Mouse (Mus musculus) CH12.LX (cell line): ENCODE results near the gene Siae. TPM values are rescaled to one million over a fixed set of nuclear protein-coding genes. Genes with fewer than 3 reads are reported as not detected.

Experiments used
- DNase-seq: peaks from one replicate; pipeline ENCODE4 v3.0.0-alpha.2; 2013; ENCODE audit errors: extremely low read depth
- H3K27ac ChIP-seq: 2 replicates; pipeline ENCODE4 v1.5.1; 2012; ENCODE audit warnings: low read depth, mild to moderate bottlenecking, control low read depth, moderate library complexity; ENCODE audit not compliant: insufficient read depth
- H3K27me3 ChIP-seq: replicated peaks from 2 replicates; pipeline ENCODE3; 2012; ENCODE audit warnings: inconsistent platforms
- H3K36me3 ChIP-seq, 2 experiments: replicated peaks in 1 of 2; 2 replicates each; pipeline versions ENCODE3 to v1.6.1; 2012; ENCODE audit warnings: inconsistent platforms in 1 of 2, low read length in 1 of 2, mild to moderate bottlenecking in 1 of 2, mixed read lengths in 1 of 2, moderate library complexity in 1 of 2; ENCODE audit not compliant: control insufficient read depth in 1 of 2, insufficient read depth in 1 of 2
- H3K4me1 ChIP-seq, 2 experiments: 2 replicates each; pipeline ENCODE4 v1.6.1; 2012; ENCODE audit warnings: inconsistent platforms in 1 of 2, moderate library complexity in 1 of 2; ENCODE audit not compliant: insufficient read depth in 2 of 2, control insufficient read depth in 1 of 2
- H3K4me2 ChIP-seq: 2 replicates; pipeline ENCODE4 v1.6.1; 2012; ENCODE audit warnings: low read depth, mild to moderate bottlenecking, control low read depth; ENCODE audit not compliant: poor library complexity, insufficient read depth, severe bottlenecking
- H3K4me3 ChIP-seq, 3 experiments: fragments of 150-350 bp in 1 of 3; sonication (generic) in 1 of 3; replicated peaks in 1 of 3; 2 replicates each; pipeline versions ENCODE3 to v1.5.1; 2011 to 2012; ENCODE audit warnings: low read depth in 2 of 3, low read length in 2 of 3, mild to moderate bottlenecking in 2 of 3, moderate library complexity in 2 of 3, control low read depth in 1 of 3, improper control_type of control experiment in 1 of 3, inconsistent platforms in 1 of 3, mixed read lengths in 1 of 3; ENCODE audit not compliant: poor library complexity in 1 of 3
- H3K79me2 ChIP-seq: replicated peaks from 2 replicates; pipeline ENCODE4 v1.6.1; 2012; ENCODE audit warnings: mild to moderate bottlenecking, moderate library complexity; ENCODE audit not compliant: control insufficient read depth, poor library complexity, insufficient read depth, severe bottlenecking; ENCODE audit errors: extremely low read depth
- H3K9ac ChIP-seq: 2 replicates; pipeline ENCODE4 v1.6.1; 2012; ENCODE audit warnings: low read depth, mild to moderate bottlenecking, control low read depth, moderate library complexity; ENCODE audit not compliant: insufficient read depth
- H3K9me3 ChIP-seq: replicated peaks from 2 replicates; pipeline ENCODE3; 2012; ENCODE audit warnings: low read length, inconsistent platforms, mixed read lengths
- CHD2 ChIP-seq: IDR thresholded peaks from 2 replicates; pipeline ENCODE4 v1.6.1; 2011; ENCODE audit warnings: low read length, improper control_type of control experiment
- CTCF ChIP-seq, 2 experiments: IDR thresholded peaks in 1 of 2; conservative IDR thresholded peaks in 1 of 2; 2 replicates each; pipeline ENCODE4 v1.5.1; 2011 to 2012; ENCODE audit warnings: low read depth in 2 of 2, low read length in 2 of 2, improper control_type of control experiment in 1 of 2, inconsistent platforms in 1 of 2, mild to moderate bottlenecking in 1 of 2, moderate library complexity in 1 of 2
- ELF1 ChIP-seq: IDR thresholded peaks from 2 replicates; pipeline ENCODE4 v1.6.1; 2014; ENCODE audit warnings: low read depth, mild to moderate bottlenecking, inconsistent platforms, low read length, improper control_type of control experiment
- GABPA ChIP-seq: IDR thresholded peaks from 2 replicates; pipeline ENCODE4 v1.6.1; 2012; ENCODE audit warnings: low read depth, low read length, improper control_type of control experiment, inconsistent platforms; ENCODE audit not compliant: insufficient replicate concordance
- HCFC1 ChIP-seq: IDR thresholded peaks from 2 replicates; pipeline ENCODE4 v1.6.1; 2012; ENCODE audit warnings: low read depth, mild to moderate bottlenecking, inconsistent platforms, low read length, improper control_type of control experiment
- IRF4 ChIP-seq: IDR thresholded peaks from 2 replicates; pipeline ENCODE4 v1.6.1; 2014; ENCODE audit warnings: low read depth, mild to moderate bottlenecking, inconsistent platforms, low read length, improper control_type of control experiment
- JUN ChIP-seq: IDR thresholded peaks from 2 replicates; pipeline ENCODE4 v1.6.1; 2011; ENCODE audit warnings: low read depth, mild to moderate bottlenecking, low read length, improper control_type of control experiment, moderate library complexity; ENCODE audit not compliant: insufficient read depth
- KAT2A ChIP-seq: IDR thresholded peaks from 2 replicates; pipeline ENCODE4 v1.6.1; 2012; ENCODE audit warnings: low read length, improper control_type of control experiment, inconsistent platforms; ENCODE audit not compliant: insufficient replicate concordance
- MAX ChIP-seq: IDR thresholded peaks from 2 replicates; pipeline ENCODE4 v1.6.1; 2011; ENCODE audit warnings: low read length, improper control_type of control experiment
- MAZ ChIP-seq: IDR thresholded peaks from 2 replicates; pipeline ENCODE4 v1.6.1; 2012; ENCODE audit warnings: low read depth, mild to moderate bottlenecking, inconsistent platforms, low read length, improper control_type of control experiment, moderate library complexity
- MEF2A ChIP-seq: IDR thresholded peaks from 2 replicates; pipeline ENCODE4 v1.6.1; 2014; ENCODE audit warnings: low read depth, mild to moderate bottlenecking, inconsistent platforms, low read length, improper control_type of control experiment, borderline replicate concordance
- POLR2AphosphoS2 ChIP-seq: IDR thresholded peaks from 2 replicates; pipeline ENCODE4 v1.6.1; 2011; ENCODE audit warnings: low read depth, low read length, improper control_type of control experiment
- RAD21 ChIP-seq: IDR thresholded peaks from 2 replicates; pipeline ENCODE4 v1.6.1; 2011; ENCODE audit warnings: low read depth, mild to moderate bottlenecking, low read length, improper control_type of control experiment, moderate library complexity
- RCOR1 ChIP-seq: conservative IDR thresholded peaks from 2 replicates; pipeline ENCODE4 v1.6.1; 2012; ENCODE audit warnings: low read depth, mild to moderate bottlenecking, inconsistent platforms, low read length, improper control_type of control experiment
- SIN3A ChIP-seq: IDR thresholded peaks from 2 replicates; pipeline ENCODE4 v1.6.1; 2012; ENCODE audit warnings: low read length, improper control_type of control experiment, inconsistent platforms
- TBP ChIP-seq: conservative IDR thresholded peaks from 2 replicates; pipeline ENCODE4 v1.6.1; 2011; ENCODE audit warnings: low read depth, low read length, improper control_type of control experiment
- TCF12 ChIP-seq: IDR thresholded peaks from 2 replicates; pipeline ENCODE4 v1.6.1; 2014; ENCODE audit warnings: low read depth, mild to moderate bottlenecking, inconsistent platforms, low read length, improper control_type of control experiment
- UBTF ChIP-seq: IDR thresholded peaks from 2 replicates; pipeline ENCODE4 v1.6.1; 2012; ENCODE audit warnings: low read depth, mild to moderate bottlenecking, inconsistent platforms, low read length, improper control_type of control experiment, moderate library complexity
- USF2 ChIP-seq: conservative IDR thresholded peaks from 2 replicates; pipeline ENCODE4 v1.6.1; 2011; ENCODE audit warnings: low read depth, low read length, improper control_type of control experiment
- ZKSCAN1 ChIP-seq: IDR thresholded peaks from 2 replicates; pipeline ENCODE4 v1.6.1; 2012; ENCODE audit warnings: low read depth, inconsistent platforms, low read length, improper control_type of control experiment, borderline replicate concordance
- ZNF384 ChIP-seq: IDR thresholded peaks from 2 replicates; pipeline ENCODE4 v1.6.1; 2012; ENCODE audit warnings: low read depth, low read length, improper control_type of control experiment, inconsistent platforms
- dilution Hi-C: fragments of 300-500 bp; cut with MboI; formaldehyde crosslinking; loops from 2 replicates; pipeline ENCODE4 v1.14.3; 2020; ENCODE audit warnings: low sequenced_read_pairs; ENCODE audit not compliant: extremely low pct_unique_long_range_greater_than_20kb, extremely low pct_ligation_motif_present
- in situ Hi-C: fragments of 300-500 bp; cut with MboI; formaldehyde crosslinking; loops from 3 replicates; pipeline ENCODE4 v1.14.3; 2019; ENCODE audit warnings: low sequenced_read_pairs, low pct_ligation_motif_present, low pct_unique_long_range_greater_than_20kb, mixed read lengths
- polyA plus RNA-seq: library from polyadenylated mRNA; unstranded; fragments of >175 nt; gene quantifications from 2 replicates; pipeline ENCODE4 v1.2.1, GENCODE M21; 2012; ENCODE audit warnings: low read depth; ENCODE audit not compliant: insufficient read length
- total RNA-seq, 2 experiments: library from RNA; depleted of rRNA; stranded (reverse); fragments of 300-350 nt in 1 of 2; fragments of >200 nt in 1 of 2; gene quantifications; 2 replicates each; pipeline ENCODE4 v1.2.3; 2012 to 2014

Gene Siae
- total and polyA plus RNA-seq, 3 experiments, result 6.2 to 8.6 (median 7.9) TPM

DNA sequence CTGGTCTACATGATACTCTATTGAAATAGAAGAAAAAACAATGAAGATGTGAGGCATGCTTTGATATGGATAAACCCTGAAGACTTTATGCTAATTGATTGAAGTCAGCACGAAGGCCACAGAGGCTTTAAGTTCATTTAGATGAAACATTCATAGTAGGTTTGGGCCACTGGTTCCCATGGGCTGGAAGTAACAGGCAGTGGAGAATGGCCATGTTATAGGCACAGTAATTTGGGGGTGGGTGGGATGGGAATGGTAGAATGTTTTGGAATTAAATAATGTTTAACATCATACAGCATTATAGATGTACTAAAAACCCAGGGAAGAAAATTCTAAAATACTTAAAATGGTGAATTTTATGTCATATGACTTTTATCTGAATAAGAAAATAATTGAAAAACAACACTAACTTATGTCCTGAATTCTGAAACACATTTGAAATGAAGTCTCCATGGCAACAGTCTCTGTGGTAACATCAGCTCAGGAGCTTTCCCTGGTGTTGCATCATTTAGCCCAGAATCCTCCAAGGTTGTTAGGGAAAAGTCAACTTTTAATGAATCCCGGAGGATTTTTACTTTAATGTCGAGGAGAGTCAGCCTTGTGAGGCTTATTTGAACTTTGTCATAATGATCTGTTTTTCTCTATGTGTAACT, 131.9 kb downstream of the Siae start:
- H3K27ac ChIP-seq, result no peak overlapping the region
- H3K9me3 ChIP-seq, result no peaks in the 10 kb centered on the region
- no peak overlapping the region for H3K9ac ChIP-seq
- no peak for DNase-seq
- H3K79me2 ChIP-seq, result no peaks in the 10 kb centered on the region
- H3K4me1 ChIP-seq, result no peaks in the 10 kb centered on the region
- H3K36me3 ChIP-seq, result no peaks in the 10 kb centered on the region
- dilution Hi-C loops, result no loop called here
- no peaks in the 10 kb centered on the region for H3K27me3 ChIP-seq
- H3K4me3 ChIP-seq, result no peak overlapping the region
- TF ChIP-seq UBTF (no peak), JUN (no peak), KAT2A (no peak), CTCF (conservative IDR thresholded peaks at IDR 0.05 in 1 of 2, IDR thresholded peaks at IDR 0.05 in 1 of 2; ENCODE audit: low read depth in 2 of 2, low read length in 2 of 2) (no peak), HCFC1 (no peak), ZKSCAN1 (no peak), MAX (no peak), SIN3A (no peak), MAZ (no peak), ELF1 (no peak), MEF2A (no peak), RAD21 (no peak), ZNF384 (no peak), USF2 (no peak), POLR2AphosphoS2 (no peak), RCOR1 (no peak), TCF12 (no peak), CHD2 (no peak), TBP (no peak), GABPA (no peak)
- TF ChIP-seq, all 38 proteins: peak for 0
- no peak overlapping the region for H3K4me2 ChIP-seq
- in situ Hi-C loops, result loop anchor here (25.0 kb wide), 1 partner anchor 250 kb away; no protein-coding TSS in a partner anchor

DNA sequence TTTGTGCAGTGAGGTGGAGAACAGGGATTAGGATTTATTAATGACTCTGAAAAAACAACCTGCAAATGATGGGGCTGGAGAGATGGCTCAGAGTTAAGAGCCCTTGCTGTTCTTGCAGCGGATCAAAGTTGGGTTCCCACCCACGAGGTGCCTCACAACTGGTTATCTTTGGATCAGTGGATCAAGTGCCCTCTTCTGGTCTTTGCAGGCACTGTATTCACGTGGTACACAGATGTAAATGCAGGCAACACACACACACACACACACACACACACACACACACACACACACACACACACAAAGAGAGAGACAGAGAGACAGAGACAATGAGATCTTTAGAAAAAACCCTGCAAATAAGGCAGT, 132.4 kb downstream of the Siae start:
- no peak for TF ChIP-seq IRF4
- TF ChIP-seq CTCF (conservative IDR thresholded peaks at IDR 0.05 in 1 of 2, IDR thresholded peaks at IDR 0.05 in 1 of 2; ENCODE audit: low read depth in 2 of 2, low read length in 2 of 2), result peak in 1 of 2 experiments; percentile 31; a peak in 1 of 4 replicates
- TF ChIP-seq, all 38 proteins: peak for 1
- no peaks in the 10 kb centered on the region for H3K79me2 ChIP-seq
- H3K9ac ChIP-seq, result no peak overlapping the region
- H3K9me3 ChIP-seq, result no peaks in the 10 kb centered on the region
- H3K27ac ChIP-seq, result no peak overlapping the region
- H3K36me3 ChIP-seq, result no peaks in the 10 kb centered on the region
- no peaks in the 10 kb centered on the region for H3K4me1 ChIP-seq
- DNase-seq, result peak; percentile 13
- no peak overlapping the region for H3K4me3 ChIP-seq
- no peaks in the 10 kb centered on the region for H3K27me3 ChIP-seq
- in situ Hi-C loops (loop anchor here (25.0 kb wide), 1 partner anchor 249 kb away; no protein-coding TSS in a partner anchor), dilution Hi-C loops (no loop called here)
- H3K4me2 ChIP-seq, result no peak overlapping the region
